Mouse (Mus musculus) embryonic facial prominence, embryonic 14.5 days (tissue): ENCODE measurements around the gene Stra8. TPM values are rescaled to one million over a fixed set of nuclear protein-coding genes. Genes with fewer than 3 reads are reported as not detected.

Source experiments
- ATAC-seq: fragments of 200-750 bp; cut with Nextera tagmentation; 2 replicates; pipeline ENCODE4 v1.8.0; 2017; ENCODE audit warnings: low read depth, moderate number of reproducible peaks, moderate TSS enrichment
- DNase-seq: peaks from one replicate; pipeline ENCODE4 v3.0.0-alpha.2; 2015; ENCODE audit warnings: low spot score
- H3K27ac ChIP-seq: fragments of 300-500 bp; sonication (generic); replicated peaks from 2 replicates; pipeline ENCODE4 v1.5.1; 2014; ENCODE audit warnings: low read depth, mild to moderate bottlenecking, low read length, moderate library complexity
- H3K27me3 ChIP-seq: fragments of 300-500 bp; sonication (generic); replicated peaks from 2 replicates; pipeline ENCODE4 v1.6.1; 2014; ENCODE audit warnings: low read length; ENCODE audit not compliant: control insufficient read depth, insufficient read depth
- H3K36me3 ChIP-seq: fragments of 300-500 bp; sonication (generic); 2 replicates; pipeline ENCODE4 v1.6.1; 2014; ENCODE audit warnings: low read length, mixed read lengths; ENCODE audit not compliant: control insufficient read depth, insufficient read depth
- H3K4me1 ChIP-seq: fragments of 300-500 bp; sonication (generic); 2 replicates; pipeline ENCODE4 v1.6.1; 2014; ENCODE audit warnings: antibody characterized with exemption, low read length; ENCODE audit not compliant: control insufficient read depth, insufficient read depth
- H3K4me2 ChIP-seq: fragments of 300-500 bp; sonication (generic); 2 replicates; pipeline ENCODE4 v1.6.1; 2014; ENCODE audit warnings: low read depth, mild to moderate bottlenecking, low read length, moderate library complexity, mixed read lengths
- H3K4me3 ChIP-seq: fragments of 300-500 bp; sonication (generic); 2 replicates; pipeline ENCODE4 v1.5.1; 2014; ENCODE audit warnings: low read depth, mild to moderate bottlenecking, low read length
- H3K9ac ChIP-seq: fragments of 300-500 bp; sonication (generic); 2 replicates; pipeline ENCODE4 v1.6.1; 2014; ENCODE audit warnings: low read depth, mild to moderate bottlenecking, low read length, moderate library complexity, mixed read lengths
- H3K9me3 ChIP-seq: fragments of 300-500 bp; sonication (generic); 2 replicates; pipeline ENCODE4 v1.6.1; 2016; ENCODE audit warnings: low read length; ENCODE audit not compliant: control insufficient read depth
- WGBS: fragments of 180-500 bp; shearing (Covaris S2); extraction: QIAGEN DNeasy Blood & Tissue Kit; methylation state at CpG from one replicate; pipeline ENCODE4 v1.1.7; 2014; 5-methylcytosine and 5-hydroxymethylcytosine counted together
- polyA plus RNA-seq: library from polyadenylated mRNA; unstranded; fragments of >200 nt; fragmentation: Nextera tagmentation; extraction: Ambion mirVana; gene quantifications from 2 replicates; pipeline ENCODE4 v1.2.1, GENCODE M21; 2014

Gene Stra8
- polyA plus RNA-seq, 1 experiment from 2014 or later = not detected

GRCm38 (mm10) chr6:34877509-34878321 is 42.2 kb upstream of the Stra8 start, which contains the start of gene Cyren:
Cyren (minus strand) TSS chr6:34878060.
- ATAC-seq (peak; percentile 93), DNase-seq (peak; percentile 95)
- peaks cover 17% of the 10 kb centered on the region for H3K36me3 ChIP-seq
- H3K4me3 ChIP-seq = peak within 1 kb of the TSS; percentile 63
- H3K9ac ChIP-seq = peak within 1 kb of the TSS; percentile 81
- H3K27me3 ChIP-seq = no peaks in the 10 kb centered on the region
- under 1% methylated on average over 40 of the region's 56 CpGs for WGBS
- peak within 1 kb of the TSS; percentile 62 for H3K4me2 ChIP-seq
- peak within 1 kb of the TSS; percentile 89 for H3K27ac ChIP-seq
- H3K9me3 ChIP-seq = no peaks in the 10 kb centered on the region
- peaks cover 15% of the 10 kb centered on the region for H3K4me1 ChIP-seq

DNA sequence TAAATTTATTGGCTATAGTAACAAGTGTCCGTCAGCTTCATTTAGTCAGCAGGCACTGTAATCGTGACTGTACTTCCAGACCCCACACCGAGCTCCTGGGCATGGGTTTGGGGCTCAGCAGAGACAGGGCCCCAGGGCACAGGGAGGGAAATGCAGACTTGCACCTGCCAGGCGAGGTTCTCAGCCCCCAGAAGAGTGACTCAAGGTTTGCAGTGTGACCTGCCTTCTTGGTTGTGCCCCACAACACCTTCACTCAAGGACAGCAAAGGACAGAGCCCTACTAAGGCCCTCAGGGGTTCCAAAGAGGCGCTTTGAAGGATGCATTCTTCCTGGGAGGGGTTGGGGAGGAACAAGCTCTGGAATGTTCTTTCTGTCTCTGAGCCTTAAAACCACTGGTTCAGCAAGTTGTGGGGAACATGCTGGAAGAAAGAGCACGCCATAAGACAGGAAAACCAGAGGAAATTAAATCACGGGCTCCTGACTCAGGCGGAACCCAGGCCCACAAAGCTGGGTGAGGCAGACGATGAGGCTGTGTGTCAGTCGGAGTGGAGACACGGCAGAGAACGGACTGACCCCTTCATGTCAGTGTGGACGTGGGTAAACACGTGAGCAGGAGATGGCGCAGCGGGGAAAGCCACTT is 40.7 kb upstream of the Stra8 start:
- Histone ChIP-seq H3K4me3 (no peak overlapping the region), H3K36me3 (peaks cover 25% of the 10 kb centered on the region), H3K4me2 (no peak overlapping the region), H3K27me3 (no peaks in the 10 kb centered on the region), H3K9me3 (no peaks in the 10 kb centered on the region), H3K4me1 (peaks cover 15% of the 10 kb centered on the region), H3K9ac (no peak overlapping the region), H3K27ac (no peak overlapping the region)
- no peak for ATAC-seq
- WGBS = 74% methylated on average over 16 of the region's 16 CpGs
- no peak for DNase-seq

- ATAC-seq (no peak), DNase-seq (no peak)
- 61% methylated on average over 6 of the region's 6 CpGs for WGBS
- H3K27me3 ChIP-seq = no peaks in the 10 kb centered on the region
- no peak overlapping the region for H3K4me2 ChIP-seq
- no peaks in the 10 kb centered on the region for H3K9me3 ChIP-seq
- peaks cover 15% of the 10 kb centered on the region for H3K4me1 ChIP-seq
- no peak overlapping the region for H3K27ac ChIP-seq
- H3K9ac ChIP-seq = no peak overlapping the region
- no peak overlapping the region for H3K4me3 ChIP-seq
- peaks cover 32% of the 10 kb centered on the region for H3K36me3 ChIP-seq
Observed at GRCm38 (mm10) chr6:34879911-34880475, 40.0 kb upstream of the Stra8 start.

GRCm38 (mm10) chr6:34884724-34885123 is 35.2 kb upstream of the Stra8 start:
- peaks cover 55% of the 10 kb centered on the region for H3K36me3 ChIP-seq

GRCm38 (mm10) chr6:34887131-34887850 is 32.7 kb upstream of the Stra8 start:
- no peak overlapping the region for H3K4me2 ChIP-seq
- no peaks in the 10 kb centered on the region for H3K27me3 ChIP-seq
- H3K36me3 ChIP-seq = peaks cover 67% of the 10 kb centered on the region
- no peaks in the 10 kb centered on the region; the same call in 1 of the 2 replicates for H3K4me1 ChIP-seq
- 52% methylated on average over 6 of the region's 6 CpGs for WGBS
- H3K27ac ChIP-seq = no peak overlapping the region; the same call in 1 of the 2 replicates
- H3K9me3 ChIP-seq = no peaks in the 10 kb centered on the region
- peak; percentile 81 for DNase-seq
- peak overlapping the region; percentile 22; the same call in 1 of the 2 replicates for H3K9ac ChIP-seq
- peak; percentile 81 for ATAC-seq
- H3K4me3 ChIP-seq = no peak overlapping the region

More at GRCm38 (mm10) chr6:34884724-34885123, 35.2 kb upstream of the Stra8 start:
- Histone ChIP-seq H3K9ac (no peak overlapping the region), H3K4me3 (no peak overlapping the region), H3K4me2 (no peak overlapping the region), H3K9me3 (no peaks in the 10 kb centered on the region), H3K27me3 (no peaks in the 10 kb centered on the region), H3K27ac (no peak overlapping the region), H3K4me1 (no peaks in the 10 kb centered on the region; the same call in 1 of the 2 replicates)
- DNase-seq (no peak), ATAC-seq (no peak)
- WGBS = 79% methylated on average over 7 of the region's 7 CpGs

DNA sequence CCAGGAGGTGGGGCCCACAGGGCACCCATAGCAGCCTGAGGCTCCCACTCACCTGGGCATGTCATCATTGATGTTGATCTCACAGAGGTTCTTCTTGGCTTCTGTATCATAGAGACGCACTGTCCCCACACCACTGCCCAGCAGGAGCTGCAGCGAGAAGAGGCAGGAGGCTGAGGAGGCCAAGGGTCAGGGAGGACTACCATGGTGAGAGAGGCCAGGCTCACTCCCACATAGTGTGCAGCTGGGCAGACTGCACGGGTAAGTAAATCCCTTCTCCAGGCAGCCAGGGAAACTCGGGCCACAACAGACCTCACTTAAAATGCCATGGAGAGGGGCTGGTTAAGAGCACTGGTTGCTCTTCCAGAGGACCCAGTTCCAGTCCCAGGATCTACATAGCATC is 30.8 kb upstream of the Stra8 start:
- WGBS = 46% methylated on average over 4 of the region's 4 CpGs

GRCm38 (mm10) chr6:34895569-34895968 is 24.4 kb upstream of the Stra8 start:
- peaks cover 80% of the 10 kb centered on the region for H3K36me3 ChIP-seq
- ATAC-seq = peak; percentile 41
- 87% methylated on average over 7 of the region's 7 CpGs for WGBS

More for the DNA sequence above, 30.8 kb upstream of the Stra8 start:
- H3K4me1 ChIP-seq = no peaks in the 10 kb centered on the region; the same call in 1 of the 2 replicates
- H3K4me2 ChIP-seq = no peak overlapping the region
- H3K27ac ChIP-seq = no peak overlapping the region
- H3K9ac ChIP-seq = 0 out of 2 replicates have a peak overlapping the region, but pooled peaks have one; percentile 15
- no peaks in the 10 kb centered on the region for H3K9me3 ChIP-seq
- DNase-seq (no peak), ATAC-seq (no peak)
- no peaks in the 10 kb centered on the region for H3K27me3 ChIP-seq
- H3K36me3 ChIP-seq = peaks cover 76% of the 10 kb centered on the region
- H3K4me3 ChIP-seq = no peak overlapping the region

GRCm38 (mm10) chr6:34896168-34896780 is 23.7 kb upstream of the Stra8 start:
- no peak for DNase-seq
- 63% methylated on average over 16 of the region's 16 CpGs for WGBS

More at GRCm38 (mm10) chr6:34895569-34895968, 24.4 kb upstream of the Stra8 start:
- no peak overlapping the region for H3K4me2 ChIP-seq
- H3K4me1 ChIP-seq = no peaks in the 10 kb centered on the region
- H3K9ac ChIP-seq = no peak overlapping the region
- H3K4me3 ChIP-seq = no peak overlapping the region
- H3K9me3 ChIP-seq = no peaks in the 10 kb centered on the region
- no peaks in the 10 kb centered on the region for H3K27me3 ChIP-seq
- H3K27ac ChIP-seq = no peak overlapping the region
- DNase-seq = no peak

More at GRCm38 (mm10) chr6:34896168-34896780, 23.7 kb upstream of the Stra8 start:
- Histone ChIP-seq H3K4me3 (no peak overlapping the region), H3K36me3 (peaks cover 79% of the 10 kb centered on the region), H3K9ac (no peak overlapping the region), H3K27me3 (no peaks in the 10 kb centered on the region), H3K9me3 (no peaks in the 10 kb centered on the region), H3K4me2 (no peak overlapping the region), H3K4me1 (no peaks in the 10 kb centered on the region), H3K27ac (no peak overlapping the region)
- ATAC-seq = no peak
